Mouse (Mus musculus) liver, adult 2 months (tissue): Measurements from ENCODE around the gene Ubash3b.

ENCODE experiments used
- CTCF ChIP-seq: fragments of 200-500 bp; IDR thresholded peaks from 2 replicates; pipeline ENCODE4 v1.5.1; 2011; ENCODE audit warnings: low read depth, low read length, control low read depth
- POLR2A ChIP-seq: fragments of 200-500 bp; IDR thresholded peaks from 2 replicates; pipeline ENCODE4 v1.6.1; 2011; ENCODE audit warnings: low read length, control low read depth; ENCODE audit not compliant: insufficient read depth; ENCODE audit errors: extremely low read depth

- TF ChIP-seq CTCF (no peak), POLR2A (no peak)
These were observed 30.2 kb upstream of the Ubash3b start for GRCm38 (mm10) chr9:41191651-41192210.
